Comparison of ENCODE assay signal across 7 mouse cellular contexts in genomic region chr11:115249721-115250404, GRCm38 (mm10). TPM values are rescaled to one million over a fixed set of nuclear protein-coding genes. Genes with fewer than 3 reads are reported as not detected.
DNase-seq lines count a peak whose midpoint lies in the region; ATAC-seq and TF ChIP-seq lines count a peak whose summit lies in the region.

No protein-coding gene starts in this region.

- WGBS in liver, adult 2 months = 6% methylated on average over 63 of the region's 63 CpGs
- WGBS in embryonic facial prominence, embryonic 13.5 days = 2% methylated on average over 63 of the region's 63 CpGs
- WGBS in hindbrain, embryonic 16.5 days = 2% methylated on average over 53 of the region's 63 CpGs
- 2% methylated on average over 63 of the region's 63 CpGs for WGBS in midbrain, embryonic 15.5 days

- no peak for ATAC-seq in embryonic facial prominence, embryonic 13.5 days (ENCODE audit: insufficient number of reproducible peaks, insufficient read depth, low FRiP score, low TSS enrichment, low read depth)
- no peak for ATAC-seq in hindbrain, embryonic 16.5 days
- ATAC-seq in midbrain, embryonic 15.5 days (replicated peaks) = peak; percentile 57

- H3K79me2 ChIP-seq in liver, adult 2 months (ENCODE audit: control insufficient read depth, insufficient read depth, low read length) = no peaks in the 10 kb centered on the region

- H3K4me3 ChIP-seq in liver, adult 2 months (ENCODE audit: insufficient read depth, low read depth, low read length) = peak overlapping the region; percentile 29; the same call in 1 of the 2 replicates
- peak overlapping the region; percentile 49 for H3K4me3 ChIP-seq in embryonic facial prominence, embryonic 13.5 days
- peak overlapping the region; percentile 51 for H3K4me3 ChIP-seq in hindbrain, embryonic 16.5 days (ENCODE audit: low read length)
- H3K4me3 ChIP-seq in midbrain, embryonic 15.5 days = peak overlapping the region; percentile 50

- intact Hi-C loops in left cerebral cortex, postnatal 14 days (cut with DNase I) = no loop called here

- H3K27ac ChIP-seq in liver, adult 2 months (replicated peaks; ENCODE audit: insufficient read depth, low read depth, low read length) = no peak overlapping the region
- no peak overlapping the region for H3K27ac ChIP-seq in embryonic facial prominence, embryonic 13.5 days
- no peak overlapping the region for H3K27ac ChIP-seq in hindbrain, embryonic 16.5 days (ENCODE audit: low read depth, low read length)
- H3K27ac ChIP-seq in midbrain, embryonic 15.5 days = no peak overlapping the region

- DNase-seq in liver, adult 2 months (ENCODE audit: extremely low read depth, low read depth, low spot score) = peak; percentile 55
- no peak for DNase-seq in liver
- DNase-seq in left cerebral cortex, postnatal 14 days (ENCODE audit: low spot score in 2 of 2) = no peak
- no peak for DNase-seq in layer of hippocampus, adult 9-10 months (ENCODE audit: low spot score)

- H3K27me3 ChIP-seq in liver, adult 2 months (ENCODE audit: control insufficient read depth, insufficient read depth, low read length) = peaks cover 14% of the 10 kb centered on the region
- peaks cover 89% of the 10 kb centered on the region for H3K27me3 ChIP-seq in embryonic facial prominence, embryonic 13.5 days
- peaks cover 35% of the 10 kb centered on the region for H3K27me3 ChIP-seq in hindbrain, embryonic 16.5 days (replicated peaks; ENCODE audit: control insufficient read depth, insufficient read depth, low read length)
- peaks cover 43% of the 10 kb centered on the region for H3K27me3 ChIP-seq in midbrain, embryonic 15.5 days (replicated peaks)

- H3K9ac ChIP-seq in liver, adult 2 months (ENCODE audit: low read depth, low read length) = peak overlapping the region; percentile 47
- peak overlapping the region; percentile 62 for H3K9ac ChIP-seq in embryonic facial prominence, embryonic 13.5 days
- peak overlapping the region; percentile 68 for H3K9ac ChIP-seq in hindbrain, embryonic 16.5 days (ENCODE audit: low read depth, low read length)
- H3K9ac ChIP-seq in midbrain, embryonic 15.5 days = peak overlapping the region; percentile 48

- H3K4me1 ChIP-seq in liver, adult 2 months (ENCODE audit: control insufficient read depth, insufficient read depth, low read length) = peaks cover 8% of the 10 kb centered on the region
- H3K4me1 ChIP-seq in embryonic facial prominence, embryonic 13.5 days = peaks cover 15% of the 10 kb centered on the region
- peaks cover 26% of the 10 kb centered on the region for H3K4me1 ChIP-seq in hindbrain, embryonic 16.5 days (ENCODE audit: control insufficient read depth, insufficient read depth, low read depth, low read length)
- peaks cover 32% of the 10 kb centered on the region for H3K4me1 ChIP-seq in midbrain, embryonic 15.5 days

- no peaks in the 10 kb centered on the region for H3K36me3 ChIP-seq in liver, adult 2 months (ENCODE audit: control insufficient read depth, insufficient read depth, low read length)
- H3K36me3 ChIP-seq in embryonic facial prominence, embryonic 13.5 days = peaks cover 7% of the 10 kb centered on the region
- H3K36me3 ChIP-seq in hindbrain, embryonic 16.5 days (ENCODE audit: control insufficient read depth, insufficient read depth, low read length) = no peaks in the 10 kb centered on the region
- H3K36me3 ChIP-seq in midbrain, embryonic 15.5 days (replicated peaks) = no peaks in the 10 kb centered on the region

- TF ChIP-seq POLR2A in liver, adult 2 months (IDR thresholded peaks at IDR 0.05; ENCODE audit: extremely low read depth, insufficient read depth, low read length) = no peak

- H3K9me3 ChIP-seq in embryonic facial prominence, embryonic 13.5 days = no peaks in the 10 kb centered on the region
- H3K9me3 ChIP-seq in hindbrain, embryonic 16.5 days (ENCODE audit: control insufficient read depth, low read length) = no peaks in the 10 kb centered on the region
- H3K9me3 ChIP-seq in midbrain, embryonic 15.5 days = no peaks in the 10 kb centered on the region

- peak; percentile 66 for TF ChIP-seq CTCF in liver, adult 2 months (IDR thresholded peaks at IDR 0.05; ENCODE audit: low read depth, low read length)

- peak overlapping the region; percentile 93 for H3K4me2 ChIP-seq in embryonic facial prominence, embryonic 13.5 days
- peak overlapping the region; percentile 95 for H3K4me2 ChIP-seq in hindbrain, embryonic 16.5 days (ENCODE audit: low read length)
- H3K4me2 ChIP-seq in midbrain, embryonic 15.5 days = peak overlapping the region; percentile 97

RNA-seq across cellular contexts. Expression of gene Grin2c, which starts 17.2 kb away (rescaled TPM):
- under 0.01 TPM in 1 of 2 replicates, not detected in the other for total RNA-seq in liver, adult 2 months (2014; rRNA removed)
- 0.05 and 0.07 TPM in 2 replicates for polyA plus RNA-seq in liver, adult 2 months (2012; rRNA removed)
- polyA plus RNA-seq in embryonic facial prominence, embryonic 13.5 days (2015; fragmentation: Nextera tagmentation; extraction: Ambion mirVana) = not detected in 2 replicates
- 0.60 and 0.72 TPM in 2 replicates for polyA plus RNA-seq in hindbrain, embryonic 16.5 days (2015; fragmentation: Nextera tagmentation; extraction: Ambion mirVana)
- 0.21 and 0.26 TPM in 2 replicates for polyA plus RNA-seq in midbrain, embryonic 15.5 days (2015; fragmentation: Nextera tagmentation; extraction: Ambion mirVana)
- total RNA-seq in left cerebral cortex, postnatal 14 days (2021) = 10 to 100 TPM; 39.9 TPM

RNA-seq across cellular contexts. Expression of gene Fdxr, which starts 27.0 kb away (rescaled TPM):
- 13.7 and 15.8 TPM in 2 replicates for total RNA-seq in liver, adult 2 months (2014; rRNA removed)
- 28.3 and 28.4 TPM in 2 replicates for polyA plus RNA-seq in liver, adult 2 months (2012; rRNA removed)
- 14.5 and 15.3 TPM in 2 replicates for polyA plus RNA-seq in embryonic facial prominence, embryonic 13.5 days (2015; fragmentation: Nextera tagmentation; extraction: Ambion mirVana)
- polyA plus RNA-seq in hindbrain, embryonic 16.5 days (2015; fragmentation: Nextera tagmentation; extraction: Ambion mirVana) = 21.2 and 22.5 TPM in 2 replicates
- 21.5 and 22.1 TPM in 2 replicates for polyA plus RNA-seq in midbrain, embryonic 15.5 days (2015; fragmentation: Nextera tagmentation; extraction: Ambion mirVana)
- total RNA-seq in left cerebral cortex, postnatal 14 days (2021) = 10 to 100 TPM; 19.6 to 20.8 TPM

RNA-seq across cellular contexts. Expression of gene Fads6, which starts 47.6 kb away (rescaled TPM):
- 56.1 and 78.8 TPM in 2 replicates for total RNA-seq in liver, adult 2 months (2014; rRNA removed)
- polyA plus RNA-seq in liver, adult 2 months (2012; rRNA removed) = 55.3 and 66.0 TPM in 2 replicates
- 0.31 and 0.43 TPM in 2 replicates for polyA plus RNA-seq in embryonic facial prominence, embryonic 13.5 days (2015; fragmentation: Nextera tagmentation; extraction: Ambion mirVana)
- 1.4 and 2.0 TPM in 2 replicates for polyA plus RNA-seq in hindbrain, embryonic 16.5 days (2015; fragmentation: Nextera tagmentation; extraction: Ambion mirVana)
- polyA plus RNA-seq in midbrain, embryonic 15.5 days (2015; fragmentation: Nextera tagmentation; extraction: Ambion mirVana) = 0.96 and 1.0 TPM in 2 replicates
- total RNA-seq in left cerebral cortex, postnatal 14 days (2021) = 1 to 10 TPM; 7.2 to 7.5 TPM

RNA-seq across cellular contexts. Expression of gene Otop2, which starts 57.1 kb away (rescaled TPM):
- not detected in 2 replicates for total RNA-seq in liver, adult 2 months (2014; rRNA removed)
- polyA plus RNA-seq in liver, adult 2 months (2012; rRNA removed) = not detected in 2 replicates
- polyA plus RNA-seq in embryonic facial prominence, embryonic 13.5 days (2015; fragmentation: Nextera tagmentation; extraction: Ambion mirVana) = 0.20 TPM in 1 of 2 replicates, not detected in the other
- 0.06 and 0.18 TPM in 2 replicates for polyA plus RNA-seq in hindbrain, embryonic 16.5 days (2015; fragmentation: Nextera tagmentation; extraction: Ambion mirVana)
- polyA plus RNA-seq in midbrain, embryonic 15.5 days (2015; fragmentation: Nextera tagmentation; extraction: Ambion mirVana) = 0.17 TPM in 1 of 2 replicates, not detected in the other
- under 1 TPM in 1 of 2 experiments, not detected in 1; 0.38 TPM for total RNA-seq in left cerebral cortex, postnatal 14 days (2021)

Comparison
In these comparisons a context has a peak if more than half of its experiments do, and no peak if none do; other contexts are left out.
1. RNA of gene Fads6, which starts 47.6 kb away (polyA plus RNA-seq): 55.3 to 66.0 TPM in liver, adult 2 months; 1.4 to 2.0 TPM in hindbrain, embryonic 16.5 days, 0.96 to 1.0 TPM in midbrain, embryonic 15.5 days and 0.31 to 0.43 TPM in embryonic facial prominence, embryonic 13.5 days; every median in the first group is over 10 times any median in the second.
2. Peak in every context shown above with its lines, with median percentiles within 50 percentile points of each other: H3K4me3 ChIP-seq, H3K9ac ChIP-seq and H3K4me2 ChIP-seq.